Mouse (Mus musculus) CH12.LX (cell line): ENCODE measurements at regions not wholly inside any gene's neighbourhood (a gene's known extent, or its start where the extent isn't known, plus 50 kb on each side); places are given as distances from the start of the nearest gene placed in this dataset.

Experiments
- DNase-seq: peaks from one replicate; pipeline ENCODE4 v3.0.0-alpha.2; 2013; ENCODE audit errors: extremely low read depth
- H3K27ac ChIP-seq: 2 replicates; pipeline ENCODE4 v1.5.1; 2012; ENCODE audit warnings: low read depth, mild to moderate bottlenecking, control low read depth, moderate library complexity; ENCODE audit not compliant: insufficient read depth
- H3K27me3 ChIP-seq: replicated peaks from 2 replicates; pipeline ENCODE3; 2012; ENCODE audit warnings: inconsistent platforms
- H3K36me3 ChIP-seq, 2 experiments: replicated peaks in 1 of 2; 2 replicates each; pipeline versions ENCODE3 to v1.6.1; 2012; ENCODE audit warnings: inconsistent platforms in 1 of 2, low read length in 1 of 2, mild to moderate bottlenecking in 1 of 2, mixed read lengths in 1 of 2, moderate library complexity in 1 of 2; ENCODE audit not compliant: control insufficient read depth in 1 of 2, insufficient read depth in 1 of 2
- H3K4me1 ChIP-seq, 2 experiments: 2 replicates each; pipeline ENCODE4 v1.6.1; 2012; ENCODE audit warnings: inconsistent platforms in 1 of 2, moderate library complexity in 1 of 2; ENCODE audit not compliant: insufficient read depth in 2 of 2, control insufficient read depth in 1 of 2
- H3K4me2 ChIP-seq: 2 replicates; pipeline ENCODE4 v1.6.1; 2012; ENCODE audit warnings: low read depth, mild to moderate bottlenecking, control low read depth; ENCODE audit not compliant: poor library complexity, insufficient read depth, severe bottlenecking
- H3K4me3 ChIP-seq, 3 experiments: fragments of 150-350 bp in 1 of 3; sonication (generic) in 1 of 3; replicated peaks in 1 of 3; 2 replicates each; pipeline versions ENCODE3 to v1.5.1; 2011 to 2012; ENCODE audit warnings: low read depth in 2 of 3, low read length in 2 of 3, mild to moderate bottlenecking in 2 of 3, moderate library complexity in 2 of 3, control low read depth in 1 of 3, improper control_type of control experiment in 1 of 3, inconsistent platforms in 1 of 3, mixed read lengths in 1 of 3; ENCODE audit not compliant: poor library complexity in 1 of 3
- H3K79me2 ChIP-seq: replicated peaks from 2 replicates; pipeline ENCODE4 v1.6.1; 2012; ENCODE audit warnings: mild to moderate bottlenecking, moderate library complexity; ENCODE audit not compliant: control insufficient read depth, poor library complexity, insufficient read depth, severe bottlenecking; ENCODE audit errors: extremely low read depth
- H3K9ac ChIP-seq: 2 replicates; pipeline ENCODE4 v1.6.1; 2012; ENCODE audit warnings: low read depth, mild to moderate bottlenecking, control low read depth, moderate library complexity; ENCODE audit not compliant: insufficient read depth
- H3K9me3 ChIP-seq: replicated peaks from 2 replicates; pipeline ENCODE3; 2012; ENCODE audit warnings: low read length, inconsistent platforms, mixed read lengths
- CHD1 ChIP-seq: IDR thresholded peaks from 2 replicates; pipeline ENCODE4 v1.6.1; 2012; ENCODE audit warnings: low read depth, low read length, improper control_type of control experiment, inconsistent platforms
- CTCF ChIP-seq, 2 experiments: IDR thresholded peaks in 1 of 2; conservative IDR thresholded peaks in 1 of 2; 2 replicates each; pipeline ENCODE4 v1.5.1; 2011 to 2012; ENCODE audit warnings: low read depth in 2 of 2, low read length in 2 of 2, improper control_type of control experiment in 1 of 2, inconsistent platforms in 1 of 2, mild to moderate bottlenecking in 1 of 2, moderate library complexity in 1 of 2
- E2F4 ChIP-seq: IDR thresholded peaks from 2 replicates; pipeline ENCODE4 v1.6.1; 2011; ENCODE audit warnings: low read depth, low read length, improper control_type of control experiment; ENCODE audit not compliant: insufficient replicate concordance
- ETS1 ChIP-seq: conservative IDR thresholded peaks from 2 replicates; pipeline ENCODE4 v1.6.1; 2012; ENCODE audit warnings: low read depth, mild to moderate bottlenecking, inconsistent platforms, low read length, improper control_type of control experiment, moderate library complexity
- IRF4 ChIP-seq: IDR thresholded peaks from 2 replicates; pipeline ENCODE4 v1.6.1; 2014; ENCODE audit warnings: low read depth, mild to moderate bottlenecking, inconsistent platforms, low read length, improper control_type of control experiment
- JUND ChIP-seq: conservative IDR thresholded peaks from 2 replicates; pipeline ENCODE4 v1.6.1; 2011; ENCODE audit warnings: low read depth, low read length, improper control_type of control experiment
- MAFK ChIP-seq: IDR thresholded peaks from 2 replicates; pipeline ENCODE4 v1.6.1; 2011; ENCODE audit warnings: low read length, improper control_type of control experiment; ENCODE audit not compliant: insufficient replicate concordance
- MAX ChIP-seq: IDR thresholded peaks from 2 replicates; pipeline ENCODE4 v1.6.1; 2011; ENCODE audit warnings: low read length, improper control_type of control experiment
- MAZ ChIP-seq: IDR thresholded peaks from 2 replicates; pipeline ENCODE4 v1.6.1; 2012; ENCODE audit warnings: low read depth, mild to moderate bottlenecking, inconsistent platforms, low read length, improper control_type of control experiment, moderate library complexity
- MEF2A ChIP-seq: IDR thresholded peaks from 2 replicates; pipeline ENCODE4 v1.6.1; 2014; ENCODE audit warnings: low read depth, mild to moderate bottlenecking, inconsistent platforms, low read length, improper control_type of control experiment, borderline replicate concordance
- MXI1 ChIP-seq: IDR thresholded peaks from 2 replicates; pipeline ENCODE4 v1.6.1; 2011; ENCODE audit warnings: mild to moderate bottlenecking, low read depth, low read length, improper control_type of control experiment
- NRF1 ChIP-seq: IDR thresholded peaks from 2 replicates; pipeline ENCODE4 v1.6.1; 2014; ENCODE audit warnings: low read depth, mild to moderate bottlenecking, inconsistent platforms, low read length, improper control_type of control experiment, moderate library complexity
- RAD21 ChIP-seq: IDR thresholded peaks from 2 replicates; pipeline ENCODE4 v1.6.1; 2011; ENCODE audit warnings: low read depth, mild to moderate bottlenecking, low read length, improper control_type of control experiment, moderate library complexity
- SIN3A ChIP-seq: IDR thresholded peaks from 2 replicates; pipeline ENCODE4 v1.6.1; 2012; ENCODE audit warnings: low read length, improper control_type of control experiment, inconsistent platforms
- SMC3 ChIP-seq: IDR thresholded peaks from 2 replicates; pipeline ENCODE4 v1.6.1; 2011; ENCODE audit warnings: low read depth, low read length, improper control_type of control experiment
- TBP ChIP-seq: conservative IDR thresholded peaks from 2 replicates; pipeline ENCODE4 v1.6.1; 2011; ENCODE audit warnings: low read depth, low read length, improper control_type of control experiment
- TCF12 ChIP-seq: IDR thresholded peaks from 2 replicates; pipeline ENCODE4 v1.6.1; 2014; ENCODE audit warnings: low read depth, mild to moderate bottlenecking, inconsistent platforms, low read length, improper control_type of control experiment
- USF1 ChIP-seq: IDR thresholded peaks from 2 replicates; pipeline ENCODE4 v1.6.1; 2014; ENCODE audit warnings: low read depth, mild to moderate bottlenecking, inconsistent platforms, low read length, improper control_type of control experiment
- ZMIZ1 ChIP-seq: IDR thresholded peaks from 2 replicates; pipeline ENCODE4 v1.6.1; 2012; ENCODE audit warnings: low read depth, mild to moderate bottlenecking, inconsistent platforms, low read length, improper control_type of control experiment
- dilution Hi-C: fragments of 300-500 bp; cut with MboI; formaldehyde crosslinking; loops from 2 replicates; pipeline ENCODE4 v1.14.3; 2020; ENCODE audit warnings: low sequenced_read_pairs; ENCODE audit not compliant: extremely low pct_unique_long_range_greater_than_20kb, extremely low pct_ligation_motif_present
- in situ Hi-C: fragments of 300-500 bp; cut with MboI; formaldehyde crosslinking; loops from 3 replicates; pipeline ENCODE4 v1.14.3; 2019; ENCODE audit warnings: low sequenced_read_pairs, low pct_ligation_motif_present, low pct_unique_long_range_greater_than_20kb, mixed read lengths

DNA sequence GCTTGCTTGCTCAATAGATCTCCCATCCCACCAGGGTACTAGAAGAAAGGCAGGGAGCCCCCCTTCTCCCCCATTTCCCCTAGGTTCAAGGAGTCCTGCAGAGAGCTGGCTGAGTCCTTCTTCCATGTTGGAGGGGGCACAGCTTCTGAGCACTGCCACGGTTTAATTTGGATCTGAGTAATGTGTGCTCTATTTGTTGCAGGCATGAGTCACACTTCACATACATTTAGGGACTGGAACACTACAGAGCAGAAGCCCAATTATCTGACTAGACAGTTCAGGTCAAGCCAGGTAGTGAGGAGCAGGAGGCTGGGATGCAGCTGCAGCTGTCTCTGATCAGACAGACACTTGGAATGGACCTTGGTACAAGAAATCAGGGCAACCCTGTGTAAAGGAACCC is 644.1 kb upstream of the Fam19a5 start:
- Histone ChIP-seq H3K4me1 (no peaks in the 10 kb centered on the region), H3K9ac (no peak overlapping the region), H3K4me3 (no peak overlapping the region), H3K9me3 (peaks cover 86% of the 10 kb centered on the region), H3K4me2 (no peak overlapping the region), H3K27ac (no peak overlapping the region), H3K79me2 (no peaks in the 10 kb centered on the region), H3K36me3 (no peaks in the 10 kb centered on the region), H3K27me3 (no peaks in the 10 kb centered on the region)
- TF ChIP-seq USF1 = no peak
- no peak for TF ChIP-seq MAX
- no peak for TF ChIP-seq TBP
- TF ChIP-seq MEF2A = no peak
- no peak for TF ChIP-seq TCF12
- no peak for TF ChIP-seq JUND
- no peak for TF ChIP-seq SIN3A
- no peak for TF ChIP-seq NRF1
- no peak for TF ChIP-seq MXI1
- TF ChIP-seq MAZ = no peak
- no peak for TF ChIP-seq MAFK
- TF ChIP-seq SMC3 = no peak
- dilution Hi-C loops (no loop called here), in situ Hi-C loops (no loop called here)
- DNase-seq = no peak

DNA sequence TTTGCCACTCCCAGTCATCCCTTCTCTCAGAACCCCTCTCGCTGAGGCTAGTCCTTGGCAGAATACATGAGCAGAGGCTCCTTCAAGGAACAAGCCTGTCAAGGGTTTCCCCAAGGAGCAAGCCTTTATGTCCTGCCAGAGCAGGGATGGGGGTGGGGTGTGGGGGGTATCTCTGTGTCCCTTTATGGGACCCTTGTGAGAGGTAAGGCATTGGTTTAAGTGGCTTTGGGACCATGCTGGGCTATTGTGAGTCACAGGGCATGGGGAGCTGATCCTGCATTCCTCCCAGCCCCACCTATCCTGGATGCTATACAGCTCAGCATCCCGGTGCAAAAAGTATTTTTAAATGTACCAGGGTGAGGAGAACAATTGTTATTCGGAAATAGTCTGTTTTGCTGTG is 641.1 kb upstream of the Fam19a5 start:
- H3K9ac ChIP-seq = no peak overlapping the region
- H3K27me3 ChIP-seq = no peaks in the 10 kb centered on the region
- no peak for TF ChIP-seq E2F4
- TF ChIP-seq CTCF (conservative IDR thresholded peaks at IDR 0.05 in 1 of 2, IDR thresholded peaks at IDR 0.05 in 1 of 2; ENCODE audit: low read depth in 2 of 2, low read length in 2 of 2) = no peak
- no peak for TF ChIP-seq ZMIZ1
- no peak for TF ChIP-seq CHD1
- no peak for TF ChIP-seq MXI1
- TF ChIP-seq IRF4 = no peak
- TF ChIP-seq ETS1 = no peak
- TF ChIP-seq RAD21 = no peak
- in situ Hi-C loops = no loop called here
- no peak for DNase-seq
- no peak overlapping the region for H3K27ac ChIP-seq
- no peak overlapping the region for H3K4me2 ChIP-seq
- dilution Hi-C loops = no loop called here
- no peaks in the 10 kb centered on the region for H3K36me3 ChIP-seq
- no peaks in the 10 kb centered on the region for H3K4me1 ChIP-seq
- peaks cover 77% of the 10 kb centered on the region for H3K9me3 ChIP-seq
- H3K79me2 ChIP-seq = no peaks in the 10 kb centered on the region
- H3K4me3 ChIP-seq = no peak overlapping the region
